Mouse (Mus musculus): ENCODE data around the gene 1810065E05Rik.

DNA sequence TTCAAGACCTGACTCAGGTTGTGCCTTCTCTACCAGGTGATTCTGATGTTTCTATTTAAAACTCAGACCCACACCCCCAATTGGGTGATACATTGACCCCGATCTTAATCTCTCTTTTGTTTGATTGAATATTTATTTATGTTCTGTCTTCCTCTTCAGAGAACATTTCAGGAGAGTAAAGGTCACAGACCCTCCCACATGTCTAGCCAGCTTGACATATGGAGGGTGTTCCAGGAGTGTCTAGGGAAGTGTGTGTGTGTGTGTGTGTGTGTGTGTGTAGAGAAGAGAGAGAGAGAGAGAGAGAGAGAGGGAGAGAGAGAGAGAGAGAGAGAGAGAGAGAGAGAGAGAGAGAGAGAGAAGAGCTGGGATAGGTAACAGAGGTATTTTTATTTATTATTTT lies 43.2 kb upstream of the 1810065E05Rik start:
- TF ChIP-seq CTCF (IDR thresholded peaks at IDR 0.05; ENCODE audit: low read depth): no peak
- TF ChIP-seq EP300 (IDR thresholded peaks at IDR 0.05; ENCODE audit: low read depth): no peak

Measured in liver, postnatal 0 days (tissue).